Mouse (Mus musculus) brain, embryonic 14.5 days (tissue): Measurements from ENCODE around the gene Trib3.

ENCODE experiments used
- CTCF ChIP-seq: fragments of 200-500 bp; IDR thresholded peaks from 2 replicates; pipeline ENCODE4 v1.5.1; 2012; ENCODE audit warnings: inconsistent platforms, mild to moderate bottlenecking, moderate library complexity, borderline replicate concordance; ENCODE audit not compliant: insufficient read depth, insufficient read length; ENCODE audit errors: extremely low read depth
- POLR2A ChIP-seq: fragments of 200-500 bp; IDR thresholded peaks from 2 replicates; pipeline ENCODE4 v1.6.1; 2012; ENCODE audit warnings: mild to moderate bottlenecking, inconsistent platforms, borderline replicate concordance; ENCODE audit not compliant: poor library complexity, insufficient read depth, insufficient read length, severe bottlenecking; ENCODE audit errors: extremely low read depth

DNA sequence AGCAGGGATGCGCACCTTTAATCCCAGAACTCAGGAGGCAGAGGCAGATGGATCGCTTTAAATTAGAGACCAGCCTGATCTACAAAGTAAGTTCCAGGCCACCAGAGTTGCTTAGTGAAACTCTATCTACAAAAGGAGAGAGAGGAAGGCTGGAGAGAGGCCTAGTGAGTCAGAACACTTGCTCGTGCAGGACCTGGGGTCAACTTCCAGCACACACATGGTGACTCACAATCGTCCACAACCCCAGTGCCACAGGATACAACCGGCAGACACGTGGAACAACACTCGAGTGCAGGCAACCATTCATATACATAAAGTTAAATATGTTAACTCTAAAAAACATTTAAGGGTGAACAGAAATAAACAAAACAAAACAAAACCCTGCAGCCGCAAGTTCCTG lies 17.2 kb downstream of the Trib3 start:
- no peak for TF ChIP-seq POLR2A
- no peak for TF ChIP-seq CTCF
